Mouse (Mus musculus): Measurements from ENCODE around the gene Dhfr. TPM values are rescaled to one million over a fixed set of nuclear protein-coding genes. Genes with fewer than 3 reads are reported as not detected.

Gene Dhfr
- polyA plus RNA-seq, 1 experiment from 2014 or later: 4.2 TPM

Other genes starting within 250 kb of the Dhfr start
- gene Rasgrf2, start 223.1 kb upstream of the Dhfr start, polyA plus RNA-seq (2015; fragmentation: Nextera tagmentation; extraction: Ambion mirVana): 7.5 and 8.0 TPM in 2 replicates
- gene Gm20379, start 48.7 kb upstream of the Dhfr start, polyA plus RNA-seq (2015; fragmentation: Nextera tagmentation; extraction: Ambion mirVana): 1.2 and 1.4 TPM in 2 replicates
- gene Msh3, start 277 bp downstream of the Dhfr start, polyA plus RNA-seq (2015; fragmentation: Nextera tagmentation; extraction: Ambion mirVana): 24.0 and 26.9 TPM in 2 replicates
- 5.4 and 5.5 TPM in 2 replicates for gene Ankrd34b, start 71.2 kb downstream of the Dhfr start, polyA plus RNA-seq (2015; fragmentation: Nextera tagmentation; extraction: Ambion mirVana)
- 0.17 and 0.20 TPM in 2 replicates for gene Fam151b, start 129.3 kb downstream of the Dhfr start, polyA plus RNA-seq (2015; fragmentation: Nextera tagmentation; extraction: Ambion mirVana)
- gene Zfyve16, start 176.1 kb downstream of the Dhfr start, polyA plus RNA-seq (2015; fragmentation: Nextera tagmentation; extraction: Ambion mirVana): 8.7 and 8.9 TPM in 2 replicates
- not detected in 2 replicates for gene Spz1, start 221.4 kb downstream of the Dhfr start, polyA plus RNA-seq (2015; fragmentation: Nextera tagmentation; extraction: Ambion mirVana)